Mouse (Mus musculus) cerebellum, adult 9-10 months (tissue): ENCODE measurements at regions not wholly inside any gene's neighbourhood (a gene's known extent, or its start where the extent isn't known, plus 50 kb on each side); places are given as distances from the start of the nearest gene placed in this dataset.
A peak's percentile ranks its signal among the peaks of the same experiment; 100 is the strongest.

ENCODE experiments used
- DNase-seq: peaks from one replicate; pipeline ENCODE4 v3.0.0; 2022

- DNase-seq: no peak
These were observed 52.1 kb upstream of the Hmcn1 start for GRCm38 (mm10) chr1:151045334-151045733.

GRCm38 (mm10) chr1:151046626-151047025 is 53.4 kb upstream of the Hmcn1 start:
- no peak for DNase-seq

GRCm38 (mm10) chr1:151049726-151050506 is 56.7 kb upstream of the Hmcn1 start:
- no peak for DNase-seq

GRCm38 (mm10) chr1:151050507-151050816 is 57.2 kb upstream of the Hmcn1 start:
- DNase-seq: no peak

- no peak for DNase-seq
These were observed 60.0 kb upstream of the Hmcn1 start for GRCm38 (mm10) chr1:151053268-151053667.

GRCm38 (mm10) chr1:151055396-151055795 is 62.2 kb upstream of the Hmcn1 start:
- no peak for DNase-seq

GRCm38 (mm10) chr1:151059546-151060136 is 66.4 kb upstream of the Hmcn1 start:
- DNase-seq: no peak

- DNase-seq: no peak
These were observed 71.9 kb upstream of the Hmcn1 start for GRCm38 (mm10) chr1:151065090-151065567.

- DNase-seq: no peak
These were observed 73.3 kb upstream of the Hmcn1 start for GRCm38 (mm10) chr1:151066379-151067128.

- no peak for DNase-seq
These were observed 81.5 kb upstream of the Hmcn1 start for GRCm38 (mm10) chr1:151074508-151075314.

GRCm38 (mm10) chr1:151075541-151075940 is 82.3 kb upstream of the Hmcn1 start:
- no peak for DNase-seq

GRCm38 (mm10) chr1:151078909-151079522 is 85.8 kb upstream of the Hmcn1 start:
- peak; percentile 67 for DNase-seq

GRCm38 (mm10) chr1:151079614-151080360 is 86.6 kb upstream of the Hmcn1 start:
- DNase-seq: no peak

- DNase-seq: no peak
These were observed 87.3 kb upstream of the Hmcn1 start for GRCm38 (mm10) chr1:151080510-151080980.

GRCm38 (mm10) chr1:151082510-151083033 is 89.3 kb upstream of the Hmcn1 start:
- DNase-seq: no peak

- DNase-seq: no peak
These were observed 90.6 kb upstream of the Hmcn1 start for GRCm38 (mm10) chr1:151083806-151084205.

GRCm38 (mm10) chr1:151086111-151086859 is 93.0 kb upstream of the Hmcn1 start:
- no peak for DNase-seq

- DNase-seq: no peak
These were observed 94.0 kb upstream of the Hmcn1 start for GRCm38 (mm10) chr1:151087151-151087660.

GRCm38 (mm10) chr1:151087811-151088511 is 94.4 kb upstream of the Gm47985 start:
- DNase-seq: no peak
